Mouse (Mus musculus) liver, embryonic 14.5 days (tissue): ENCODE results near the gene Cpa5.

Experiments used
- CTCF ChIP-seq: IDR thresholded peaks from 2 replicates; pipeline ENCODE4 v1.5.1; 2016; ENCODE audit warnings: antibody characterized with exemption, low read depth, control low read depth
- EP300 ChIP-seq: IDR thresholded peaks from 2 replicates; pipeline ENCODE4 v1.6.1; 2016; ENCODE audit warnings: antibody characterized with exemption, low read depth

- TF ChIP-seq CTCF, result no peak
- no peak for TF ChIP-seq EP300
Observed at GRCm38 (mm10) chr6:30657279-30657678, 46.5 kb downstream of the Cpa5 start.
